Mouse (Mus musculus) urinary bladder, postnatal 14 days (tissue): ENCODE results near the gene Eipr1.

Source experiments
- DNase-seq: peaks from one replicate; pipeline ENCODE4 v3.0.0; 2021; ENCODE audit warnings: low spot score

Eipr1 gene

DNA sequence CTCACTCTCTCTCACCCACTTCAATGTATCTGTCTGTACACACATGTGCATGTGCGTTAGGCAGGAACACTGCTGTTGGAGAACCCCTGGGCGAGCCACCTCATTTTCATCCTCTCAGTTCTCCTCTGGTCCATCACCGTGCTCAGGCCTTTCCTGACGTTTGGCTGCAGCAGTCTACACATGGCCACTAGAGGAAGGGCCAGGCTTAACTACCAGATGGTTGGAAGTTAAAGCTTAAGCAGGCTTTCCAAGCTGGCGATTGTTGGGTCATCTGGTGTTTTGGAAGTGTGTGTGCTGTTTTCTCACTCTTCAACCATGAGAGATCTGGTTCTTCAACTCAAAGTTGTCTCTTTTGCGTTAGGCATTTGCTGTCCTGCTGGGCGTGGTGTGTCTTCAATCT is 71.9 kb downstream of the Eipr1 start:
- no peak for DNase-seq

GRCm38 (mm10) chr12:28829502-28829901 is 77.9 kb downstream of the Eipr1 start:
- DNase-seq = no peak

GRCm38 (mm10) chr12:28830471-28830870 is 78.9 kb downstream of the Eipr1 start:
- DNase-seq = no peak

GRCm38 (mm10) chr12:28831066-28831733 is 79.6 kb downstream of the Eipr1 start:
- DNase-seq = peak; percentile 75

- DNase-seq = no peak
These were observed 82.7 kb downstream of the Eipr1 start for GRCm38 (mm10) chr12:28834266-28834665.

- DNase-seq = no peak
These were observed 84.1 kb downstream of the Eipr1 start for GRCm38 (mm10) chr12:28835683-28836082.

DNA sequence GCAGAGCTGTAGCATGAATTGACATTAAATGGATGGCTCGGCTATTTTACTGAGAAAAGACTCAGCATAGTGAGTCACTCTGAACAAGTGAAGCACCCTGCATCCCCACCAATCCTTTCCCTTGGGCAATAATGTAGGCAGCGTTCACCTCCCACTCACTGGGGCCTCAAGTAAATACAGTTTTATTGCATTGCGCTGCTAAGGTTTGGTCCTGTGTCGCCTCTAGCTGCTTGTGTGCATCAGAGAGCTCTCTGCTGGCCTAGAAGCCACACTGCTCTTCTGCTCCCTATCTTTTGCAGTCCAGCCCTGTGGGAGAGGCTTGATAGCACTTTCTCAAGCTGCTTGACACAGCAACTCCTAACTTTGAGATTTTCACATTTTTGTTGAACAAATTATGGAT is 86.7 kb downstream of the Eipr1 start:
- no peak for DNase-seq

DNA sequence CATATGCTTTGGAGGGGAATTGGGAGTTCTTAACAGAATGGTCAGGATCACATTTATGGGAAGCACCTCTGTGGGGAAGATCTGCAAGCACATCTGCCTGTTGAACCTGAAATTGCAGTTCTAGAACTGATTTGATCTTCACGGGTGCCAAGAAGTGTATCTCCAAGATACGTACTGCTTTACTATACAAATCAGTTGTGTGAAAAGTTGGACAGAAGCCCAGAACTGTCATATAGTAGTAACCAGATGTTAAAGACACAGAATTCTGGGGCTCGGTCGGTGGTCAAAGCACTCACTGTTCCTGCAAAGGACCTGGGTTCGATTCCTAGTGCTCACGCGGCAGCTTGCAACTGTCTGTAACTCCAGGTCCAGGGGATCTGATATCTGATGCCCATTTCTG is 87.4 kb downstream of the Eipr1 start:
- DNase-seq = no peak

GRCm38 (mm10) chr12:28841179-28841698 is 89.6 kb downstream of the Eipr1 start:
- DNase-seq = no peak

- no peak for DNase-seq
These were observed 94.2 kb downstream of the Eipr1 start for GRCm38 (mm10) chr12:28845811-28846210.

- no peak for DNase-seq
These were observed 95.8 kb downstream of the Eipr1 start for GRCm38 (mm10) chr12:28847401-28847800.

- no peak for DNase-seq
These were observed 97.4 kb downstream of the Eipr1 start for GRCm38 (mm10) chr12:28848726-28849612.

DNA sequence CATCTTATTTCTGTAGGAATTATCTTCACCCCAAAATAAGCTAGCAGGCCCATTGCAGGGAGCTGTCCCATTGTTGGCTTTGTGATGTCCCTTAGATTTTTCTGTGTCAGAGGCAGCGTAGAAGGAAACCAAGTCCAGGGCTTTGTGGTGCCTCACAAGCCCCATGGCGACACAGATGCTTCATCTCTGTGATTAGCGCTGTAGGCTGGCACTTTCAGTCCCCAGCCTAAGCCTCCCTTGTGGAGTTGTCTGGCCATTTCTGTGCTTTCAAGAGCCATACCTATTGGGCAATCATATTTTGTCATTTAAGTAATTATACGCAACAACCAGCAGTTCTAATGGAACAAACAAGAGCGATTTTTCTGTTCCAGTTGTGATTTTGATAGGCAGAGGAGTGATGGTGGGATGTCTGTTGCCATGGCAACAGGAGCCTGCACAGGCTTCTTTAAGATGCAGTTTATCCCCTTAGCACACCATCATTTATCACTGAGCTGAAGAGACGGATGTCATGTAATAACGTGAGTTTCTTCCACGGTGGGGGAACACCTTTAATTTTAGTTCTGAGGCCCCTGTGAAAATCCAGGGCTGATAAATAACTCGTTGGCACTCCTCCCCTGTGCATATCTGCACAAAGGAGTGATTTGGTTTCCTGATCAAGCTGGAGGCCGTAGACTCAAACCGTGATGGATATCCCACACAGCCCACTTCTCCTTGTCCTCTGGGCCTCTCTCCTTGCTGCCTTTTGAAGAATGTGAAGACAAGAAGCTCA is 108.1 kb downstream of the Eipr1 start:
- DNase-seq = no peak

GRCm38 (mm10) chr12:28860264-28860560 is 108.6 kb downstream of the Eipr1 start:
- DNase-seq = no peak

DNA sequence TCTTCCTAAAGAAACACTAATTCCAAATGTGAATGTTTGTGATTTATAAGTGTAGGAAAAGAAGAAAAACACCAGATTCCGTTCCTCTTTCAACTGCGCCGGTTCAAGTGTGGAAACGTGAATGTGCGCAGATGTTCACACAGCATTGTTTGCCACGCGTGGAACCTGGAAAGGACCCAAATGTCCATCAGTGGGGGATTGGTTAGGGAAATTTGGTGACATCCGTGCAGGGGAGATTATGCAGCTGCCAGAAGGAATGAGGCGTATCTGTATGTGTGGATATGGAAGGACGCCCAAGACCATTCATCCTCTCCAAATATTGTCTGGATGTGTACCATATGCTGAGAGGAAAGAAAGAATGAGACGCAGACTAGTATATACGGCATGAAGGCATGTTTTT is 111.7 kb downstream of the Eipr1 start:
- DNase-seq = no peak

- DNase-seq = no peak
These were observed 114.5 kb downstream of the Eipr1 start for GRCm38 (mm10) chr12:28866121-28866520.

DNA sequence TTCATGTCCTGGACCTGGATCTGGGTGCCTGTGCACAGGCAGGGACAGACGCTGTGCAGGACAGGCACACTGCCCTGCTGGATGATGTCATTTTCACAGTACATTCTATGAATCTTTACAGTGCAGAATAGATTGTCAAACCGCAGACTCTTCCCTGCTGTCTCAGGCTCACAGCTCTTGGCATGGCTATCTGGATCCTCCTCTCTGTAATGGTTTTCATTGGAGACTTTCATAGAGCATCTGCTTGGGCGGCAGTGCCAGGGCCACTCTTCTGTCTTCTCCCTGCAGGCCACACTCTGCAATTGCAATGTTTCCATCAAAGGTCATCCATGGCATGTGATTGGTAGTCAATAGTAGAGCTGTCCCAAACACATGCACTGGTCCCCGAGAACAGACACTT is 117.2 kb downstream of the Eipr1 start:
- no peak for DNase-seq

GRCm38 (mm10) chr12:28872271-28872670 is 120.7 kb downstream of the Eipr1 start:
- DNase-seq = no peak

GRCm38 (mm10) chr12:28874781-28875251 is 123.2 kb downstream of the Eipr1 start:
- no peak for DNase-seq

GRCm38 (mm10) chr12:28875471-28875870 is 123.9 kb downstream of the Eipr1 start:
- DNase-seq = no peak

GRCm38 (mm10) chr12:28880471-28880870 is 128.9 kb downstream of the Eipr1 start:
- no peak for DNase-seq

DNA sequence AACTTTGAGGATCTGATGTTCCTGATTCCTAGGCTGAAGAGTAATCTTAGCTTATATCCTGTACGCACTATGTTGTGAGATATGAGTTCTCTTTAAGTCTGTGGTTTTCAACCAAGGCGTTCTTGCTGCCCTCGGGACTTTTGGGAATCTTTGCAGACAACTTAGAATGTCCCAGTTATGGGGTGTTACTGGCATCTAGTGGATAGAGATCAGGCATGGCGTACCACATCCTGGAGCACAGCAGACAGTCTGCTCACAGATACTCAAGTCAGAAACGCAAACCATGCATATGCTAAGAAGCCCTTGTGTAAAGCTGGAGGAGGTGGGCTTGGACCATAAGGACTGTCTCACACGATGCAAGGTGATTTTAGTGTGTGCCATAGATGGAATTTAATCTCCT is 136.1 kb downstream of the Eipr1 start:
- DNase-seq = no peak
